Mouse (Mus musculus) neural tube, embryonic 13.5 days (tissue): ENCODE results near the gene Cyp2s1. TPM values are rescaled to one million over a fixed set of nuclear protein-coding genes. Genes with fewer than 3 reads are reported as not detected.

Experiments
- ATAC-seq: fragments of 200-750 bp; cut with Nextera tagmentation; 2 replicates; pipeline ENCODE4 v1.8.0; 2017; ENCODE audit warnings: low read depth, mild to moderate bottlenecking, moderate TSS enrichment, moderate library complexity
- H3K27ac ChIP-seq: fragments of 300-500 bp; sonication (generic); replicated peaks from 2 replicates; pipeline ENCODE4 v1.5.1; 2015; ENCODE audit warnings: moderate library complexity, mild to moderate bottlenecking, inconsistent platforms
- H3K27me3 ChIP-seq: fragments of 300-500 bp; sonication (generic); 2 replicates; pipeline ENCODE4 v1.6.1; 2015; ENCODE audit warnings: mild to moderate bottlenecking, inconsistent platforms
- H3K36me3 ChIP-seq: fragments of 300-500 bp; sonication (generic); 2 replicates; pipeline ENCODE4 v1.6.1; 2015; ENCODE audit warnings: mild to moderate bottlenecking, inconsistent platforms
- H3K4me1 ChIP-seq: fragments of 300-500 bp; sonication (generic); replicated peaks from 2 replicates; pipeline ENCODE4 v1.6.1; 2015; ENCODE audit warnings: inconsistent platforms
- H3K4me2 ChIP-seq: fragments of 300-500 bp; sonication (generic); 2 replicates; pipeline ENCODE4 v1.6.1; 2015; ENCODE audit warnings: inconsistent platforms, mild to moderate bottlenecking, moderate library complexity
- H3K4me3 ChIP-seq: fragments of 300-500 bp; sonication (generic); 2 replicates; pipeline ENCODE4 v1.5.1; 2015; ENCODE audit warnings: mild to moderate bottlenecking, inconsistent platforms
- H3K9ac ChIP-seq: fragments of 300-500 bp; sonication (generic); 2 replicates; pipeline ENCODE4 v1.6.1; 2015; ENCODE audit warnings: moderate library complexity, mild to moderate bottlenecking, inconsistent platforms
- H3K9me3 ChIP-seq: fragments of 300-500 bp; sonication (generic); 2 replicates; pipeline ENCODE4 v1.6.1; 2016; ENCODE audit warnings: inconsistent platforms
- WGBS: fragments of 180-500 bp; shearing (Covaris S2); methylation state at CpG from one replicate; pipeline ENCODE4 v1.1.7; 2015; 5-methylcytosine and 5-hydroxymethylcytosine counted together
- polyA plus RNA-seq: library from polyadenylated mRNA; unstranded; fragments of >200 nt; fragmentation: Nextera tagmentation; extraction: Ambion mirVana; gene quantifications from 2 replicates; pipeline ENCODE4 v1.2.1, GENCODE M21; 2015

Cyp2s1 gene
- polyA plus RNA-seq, result 2.2 and 3.0 TPM in 2 replicates

- Histone ChIP-seq H3K36me3 (no peaks in the 10 kb centered on the region), H3K9ac (peak within 1 kb of the TSS; percentile 77), H3K27ac (no peak within 1 kb of the TSS), H3K9me3 (no peaks in the 10 kb centered on the region), H3K27me3 (peaks cover 38% of the 10 kb centered on the region), H3K4me2 (peak within 1 kb of the TSS; percentile 88), H3K4me1 (peaks cover 14% of the 10 kb centered on the region), H3K4me3 (peak within 1 kb of the TSS; percentile 49)
- ATAC-seq, result peak; percentile 72
- 1% methylated on average over 40 of the region's 40 CpGs for WGBS
These were observed at the start of gene Cyp2s1 for GRCm38 (mm10) chr7:25816241-25816919. Gene Cyp2s1 (minus strand): TSS chr7:25816913.

GRCm38 (mm10) chr7:25864861-25865260 is 48.1 kb upstream of the Cyp2s1 start:
- no peak for ATAC-seq
- WGBS, result 44% methylated on average over 5 of the region's 5 CpGs
- no peaks in the 10 kb centered on the region for H3K27me3 ChIP-seq

GRCm38 (mm10) chr7:25863756-25864155 is 47.0 kb upstream of the Cyp2s1 start:
- Histone ChIP-seq H3K27ac (no peak overlapping the region), H3K4me3 (no peak overlapping the region), H3K36me3 (no peaks in the 10 kb centered on the region), H3K9ac (no peak overlapping the region), H3K4me1 (no peaks in the 10 kb centered on the region), H3K4me2 (no peak overlapping the region), H3K9me3 (peaks cover 9% of the 10 kb centered on the region; the same call in 1 of the 2 replicates), H3K27me3 (no peaks in the 10 kb centered on the region)
- no peak for ATAC-seq
- 80% methylated on average over 3 of the region's 3 CpGs for WGBS

More at GRCm38 (mm10) chr7:25864861-25865260, 48.1 kb upstream of the Cyp2s1 start:
- H3K4me1 ChIP-seq, result no peaks in the 10 kb centered on the region
- H3K4me3 ChIP-seq, result no peak overlapping the region
- H3K36me3 ChIP-seq, result no peaks in the 10 kb centered on the region
- no peak overlapping the region for H3K27ac ChIP-seq
- H3K4me2 ChIP-seq, result no peak overlapping the region
- H3K9ac ChIP-seq, result no peak overlapping the region
- peaks cover 9% of the 10 kb centered on the region; the same call in 1 of the 2 replicates for H3K9me3 ChIP-seq

GRCm38 (mm10) chr7:25862365-25862764 is 45.7 kb upstream of the Cyp2s1 start:
- H3K27ac ChIP-seq, result no peak overlapping the region
- WGBS, result 76% methylated on average over 2 of the region's 2 CpGs
- no peaks in the 10 kb centered on the region for H3K36me3 ChIP-seq
- H3K9ac ChIP-seq, result no peak overlapping the region
- no peaks in the 10 kb centered on the region for H3K4me1 ChIP-seq
- no peaks in the 10 kb centered on the region for H3K9me3 ChIP-seq
- H3K4me3 ChIP-seq, result no peak overlapping the region
- H3K27me3 ChIP-seq, result no peaks in the 10 kb centered on the region
- H3K4me2 ChIP-seq, result no peak overlapping the region
- ATAC-seq, result no peak

GRCm38 (mm10) chr7:25859962-25860870 is 43.5 kb upstream of the Cyp2s1 start:
- no peak overlapping the region for H3K9ac ChIP-seq
- no peaks in the 10 kb centered on the region for H3K9me3 ChIP-seq
- no peak overlapping the region for H3K4me3 ChIP-seq
- 21% methylated on average over 9 of the region's 9 CpGs for WGBS
- H3K36me3 ChIP-seq, result no peaks in the 10 kb centered on the region
- ATAC-seq, result no peak
- H3K4me1 ChIP-seq, result no peaks in the 10 kb centered on the region
- H3K27ac ChIP-seq, result no peak overlapping the region
- H3K4me2 ChIP-seq, result peak overlapping the region; percentile 31
- H3K27me3 ChIP-seq, result no peaks in the 10 kb centered on the region

GRCm38 (mm10) chr7:25855082-25855481 is 38.4 kb upstream of the Cyp2s1 start:
- no peak overlapping the region for H3K27ac ChIP-seq
- WGBS, result 35% methylated on average over 8 of the region's 8 CpGs

GRCm38 (mm10) chr7:25848444-25848812 is 31.7 kb upstream of the Cyp2s1 start:
- Histone ChIP-seq H3K27ac (no peak overlapping the region), H3K9me3 (no peaks in the 10 kb centered on the region)

More at GRCm38 (mm10) chr7:25855082-25855481, 38.4 kb upstream of the Cyp2s1 start:
- H3K4me2 ChIP-seq, result no peak overlapping the region
- H3K9ac ChIP-seq, result no peak overlapping the region
- H3K9me3 ChIP-seq, result no peaks in the 10 kb centered on the region
- no peaks in the 10 kb centered on the region for H3K36me3 ChIP-seq
- H3K27me3 ChIP-seq, result no peaks in the 10 kb centered on the region
- no peak overlapping the region for H3K4me3 ChIP-seq
- H3K4me1 ChIP-seq, result no peaks in the 10 kb centered on the region
- ATAC-seq, result no peak

GRCm38 (mm10) chr7:25847722-25848443 is 31.2 kb upstream of the Cyp2s1 start:
- Histone ChIP-seq H3K36me3 (no peaks in the 10 kb centered on the region), H3K27ac (no peak overlapping the region), H3K9ac (peak overlapping the region; percentile 65), H3K4me1 (no peaks in the 10 kb centered on the region), H3K4me2 (peak overlapping the region; percentile 62), H3K4me3 (peak overlapping the region; percentile 44), H3K27me3 (no peaks in the 10 kb centered on the region), H3K9me3 (no peaks in the 10 kb centered on the region)
- 10% methylated on average over 13 of the region's 13 CpGs for WGBS
- peak; percentile 87 for ATAC-seq

More at GRCm38 (mm10) chr7:25848444-25848812, 31.7 kb upstream of the Cyp2s1 start:
- Histone ChIP-seq H3K36me3 (no peaks in the 10 kb centered on the region), H3K4me2 (peak overlapping the region; percentile 62), H3K9ac (peak overlapping the region; percentile 65), H3K4me1 (no peaks in the 10 kb centered on the region), H3K4me3 (peak overlapping the region; percentile 44), H3K27me3 (no peaks in the 10 kb centered on the region)
- WGBS, result 27% methylated on average over 11 of the region's 11 CpGs
- ATAC-seq, result peak; percentile 50

GRCm38 (mm10) chr7:25844885-25845284 is 28.2 kb upstream of the Cyp2s1 start:
- Histone ChIP-seq H3K9ac (no peak overlapping the region), H3K9me3 (no peaks in the 10 kb centered on the region), H3K27me3 (no peaks in the 10 kb centered on the region), H3K4me2 (no peak overlapping the region), H3K4me3 (no peak overlapping the region), H3K27ac (no peak overlapping the region), H3K36me3 (no peaks in the 10 kb centered on the region), H3K4me1 (no peaks in the 10 kb centered on the region)
- ATAC-seq, result no peak
- 82% methylated on average over 3 of the region's 3 CpGs for WGBS

- WGBS, result 73% methylated on average over 8 of the region's 8 CpGs
- Histone ChIP-seq H3K4me1 (no peaks in the 10 kb centered on the region), H3K4me2 (no peak overlapping the region), H3K9ac (no peak overlapping the region), H3K27me3 (no peaks in the 10 kb centered on the region), H3K9me3 (no peaks in the 10 kb centered on the region), H3K36me3 (no peaks in the 10 kb centered on the region), H3K4me3 (no peak overlapping the region), H3K27ac (no peak overlapping the region)
- ATAC-seq, result no peak
These were observed 27.7 kb upstream of the Cyp2s1 start for GRCm38 (mm10) chr7:25844423-25844822.

- no peak overlapping the region for H3K4me3 ChIP-seq
- WGBS, result 23% methylated on average over 2 of the region's 2 CpGs
- H3K27me3 ChIP-seq, result no peaks in the 10 kb centered on the region
- no peak for ATAC-seq
- no peaks in the 10 kb centered on the region for H3K9me3 ChIP-seq
- no peak overlapping the region for H3K27ac ChIP-seq
- H3K4me1 ChIP-seq, result no peaks in the 10 kb centered on the region
- no peak overlapping the region for H3K9ac ChIP-seq
- H3K36me3 ChIP-seq, result no peaks in the 10 kb centered on the region
- no peak overlapping the region for H3K4me2 ChIP-seq
These were observed 26.8 kb upstream of the Cyp2s1 start for GRCm38 (mm10) chr7:25843492-25843891.

- Histone ChIP-seq H3K27me3 (no peaks in the 10 kb centered on the region), H3K4me2 (no peak overlapping the region), H3K4me1 (no peaks in the 10 kb centered on the region), H3K4me3 (no peak overlapping the region), H3K9ac (no peak overlapping the region), H3K27ac (no peak overlapping the region), H3K9me3 (no peaks in the 10 kb centered on the region), H3K36me3 (no peaks in the 10 kb centered on the region)
- WGBS, result 79% methylated on average over 4 of the region's 4 CpGs
- no peak for ATAC-seq
These were observed 24.2 kb upstream of the Cyp2s1 start for GRCm38 (mm10) chr7:25840908-25841307.
